Mouse (Mus musculus): ENCODE data around the gene Psme3. TPM values are rescaled to one million over a fixed set of nuclear protein-coding genes. Genes with fewer than 3 reads are reported as not detected.
"Not testable (repeated sequence)": the region's sequence is repeated elsewhere in the genome, so short reads cannot be mapped to it uniquely, and the experiment has no call there.

The Psme3 gene
- total RNA-seq, 2 experiments from 2014 or later, result 62.6 to 84.7 TPM

GRCm38 (mm10) chr11:101311083-101311482 is 4.9 kb upstream of the Psme3 start:
- no peak for DNase-seq (ENCODE audit: low spot score in 2 of 2)

GRCm38 (mm10) chr11:101312150-101312549 is 3.9 kb upstream of the Psme3 start:
- DNase-seq (ENCODE audit: low spot score in 2 of 2), result no peak

- DNase-seq (ENCODE audit: low spot score in 2 of 2), result no peak
These were observed 1.4 kb upstream of the Psme3 start for GRCm38 (mm10) chr11:101314567-101314966.

GRCm38 (mm10) chr11:101315082-101315650 is 847 bp upstream of the Psme3 start:
- DNase-seq (ENCODE audit: low spot score in 2 of 2), result no peak

- peak in 1 of 2 experiments; percentile 34 for DNase-seq (ENCODE audit: low spot score in 2 of 2)
These were observed 496 bp downstream of the Psme3 start for GRCm38 (mm10) chr11:101316501-101316917.

GRCm38 (mm10) chr11:101323609-101324008 is 7.6 kb downstream of the Psme3 start:
- peak in 1 of 2 experiments; percentile 70 for DNase-seq (ENCODE audit: low spot score in 2 of 2)

GRCm38 (mm10) chr11:101324763-101325162 is 8.8 kb downstream of the Psme3 start, which contains the start of gene Aoc2:
Aoc2 (plus strand) TSS chr11:101325063.
- DNase-seq (ENCODE audit: low spot score in 2 of 2), result no peak

- DNase-seq (ENCODE audit: low spot score in 2 of 2), result not testable (repeated sequence)
These were observed 9.2 kb downstream of the Psme3 start for GRCm38 (mm10) chr11:101325201-101325600.

- no peak for DNase-seq (ENCODE audit: low spot score in 2 of 2)
These were observed 10.1 kb downstream of the Psme3 start for GRCm38 (mm10) chr11:101326147-101326546.

GRCm38 (mm10) chr11:101327311-101327710 is 11.3 kb downstream of the Psme3 start:
- no peak for DNase-seq (ENCODE audit: low spot score in 2 of 2)

GRCm38 (mm10) chr11:101328941-101329635 is 13.1 kb downstream of the Psme3 start:
- DNase-seq (ENCODE audit: low spot score in 2 of 2), result peak in 1 of 2 experiments; percentile 70

- DNase-seq (ENCODE audit: low spot score in 2 of 2), result peak in 1 of 2 experiments; percentile 53
These were observed 14.4 kb downstream of the Psme3 start, which contains the start of gene Aoc3 for GRCm38 (mm10) chr11:101330371-101330924. Aoc3 (plus strand) TSS chr11:101330605.

- DNase-seq (ENCODE audit: low spot score in 2 of 2), result not testable (repeated sequence)
These were observed 14.9 kb downstream of the Psme3 start for GRCm38 (mm10) chr11:101330961-101331360.

- DNase-seq (ENCODE audit: low spot score in 2 of 2), result no peak
These were observed 16.5 kb downstream of the Psme3 start for GRCm38 (mm10) chr11:101332537-101332936.

- DNase-seq (ENCODE audit: low spot score in 2 of 2), result no peak
These were observed 18.0 kb downstream of the Psme3 start for GRCm38 (mm10) chr11:101334023-101334422.

- DNase-seq (ENCODE audit: low spot score in 2 of 2), result no peak
These were observed 18.5 kb downstream of the Psme3 start for GRCm38 (mm10) chr11:101334516-101334915.

GRCm38 (mm10) chr11:101335685-101336084 is 19.7 kb downstream of the Psme3 start:
- DNase-seq (ENCODE audit: low spot score in 2 of 2), result no peak

- DNase-seq (ENCODE audit: low spot score in 2 of 2), result no peak
These were observed 22.2 kb downstream of the Psme3 start for GRCm38 (mm10) chr11:101338123-101338760.

GRCm38 (mm10) chr11:101347083-101347775 is 31.2 kb downstream of the Psme3 start:
- no peak for DNase-seq (ENCODE audit: low spot score in 2 of 2)

GRCm38 (mm10) chr11:101348774-101349173 is 32.8 kb downstream of the Psme3 start:
- no peak for DNase-seq (ENCODE audit: low spot score in 2 of 2)

- DNase-seq (ENCODE audit: low spot score in 2 of 2), result no peak
These were observed 33.2 kb downstream of the Psme3 start for GRCm38 (mm10) chr11:101349216-101349615.
